Mouse (Mus musculus): ENCODE measurements around the gene D630045J12Rik. TPM values are rescaled to one million over a fixed set of nuclear protein-coding genes. Genes with fewer than 3 reads are reported as not detected.

The D630045J12Rik gene
- total and polyA plus RNA-seq, 2 experiments from 2014 or later, result 7.6 to 31.9 TPM

- 71% methylated on average over 5 of the region's 5 CpGs for WGBS
- ATAC-seq (no peak), DNase-seq (ENCODE audit: low spot score) (no peak)
- no peak overlapping the region for H3K4me3 ChIP-seq (ENCODE audit: low read length)
- 0 out of 2 replicates have a peak, but pooled peaks cover 10% of the 10 kb centered on the region for H3K4me1 ChIP-seq (ENCODE audit: insufficient read depth, low read length)
- TF ChIP-seq CTCF (IDR thresholded peaks at IDR 0.05; ENCODE audit: low read depth), result no peak
- no peaks in the 10 kb centered on the region for H3K9me3 ChIP-seq (ENCODE audit: low read length)
- H3K4me2 ChIP-seq (ENCODE audit: low read depth, low read length), result no peak overlapping the region
- H3K36me3 ChIP-seq (ENCODE audit: insufficient read depth, low read length), result no peaks in the 10 kb centered on the region
- no peak overlapping the region for H3K27ac ChIP-seq
- H3K9ac ChIP-seq (replicated peaks; ENCODE audit: low read length), result no peak overlapping the region
- no peaks in the 10 kb centered on the region for H3K27me3 ChIP-seq (ENCODE audit: insufficient read depth, low read length)
Observed at GRCm38 (mm10) chr6:38242833-38243232, 11.0 kb downstream of the D630045J12Rik start.

- H3K36me3 ChIP-seq (ENCODE audit: insufficient read depth, low read length), result no peaks in the 10 kb centered on the region
- ATAC-seq (no peak), DNase-seq (ENCODE audit: low spot score) (no peak)
- H3K9ac ChIP-seq (replicated peaks; ENCODE audit: low read length), result no peak overlapping the region
- WGBS, result 55% methylated on average over 8 of the region's 8 CpGs
- H3K4me1 ChIP-seq (ENCODE audit: insufficient read depth, low read length), result 0 out of 2 replicates have a peak, but pooled peaks cover 10% of the 10 kb centered on the region
- H3K27ac ChIP-seq, result no peak overlapping the region
- H3K4me2 ChIP-seq (ENCODE audit: low read depth, low read length), result no peak overlapping the region
- H3K9me3 ChIP-seq (ENCODE audit: low read length), result no peaks in the 10 kb centered on the region
- H3K4me3 ChIP-seq (ENCODE audit: low read length), result no peak overlapping the region
- H3K27me3 ChIP-seq (ENCODE audit: insufficient read depth, low read length), result no peaks in the 10 kb centered on the region
- no peak for TF ChIP-seq CTCF (IDR thresholded peaks at IDR 0.05; ENCODE audit: low read depth)
Observed at GRCm38 (mm10) chr6:38242295-38242830, 11.4 kb downstream of the D630045J12Rik start.

GRCm38 (mm10) chr6:38241508-38241907 is 12.3 kb downstream of the D630045J12Rik start:
- Histone ChIP-seq H3K9me3 (ENCODE audit: low read length) (no peaks in the 10 kb centered on the region), H3K9ac (replicated peaks; ENCODE audit: low read length) (no peak overlapping the region), H3K4me2 (ENCODE audit: low read depth, low read length) (no peak overlapping the region), H3K27ac (no peak overlapping the region), H3K4me3 (ENCODE audit: low read length) (no peak overlapping the region), H3K4me1 (ENCODE audit: insufficient read depth, low read length) (0 out of 2 replicates have a peak, but pooled peaks cover 10% of the 10 kb centered on the region), H3K36me3 (ENCODE audit: insufficient read depth, low read length) (no peaks in the 10 kb centered on the region), H3K27me3 (ENCODE audit: insufficient read depth, low read length) (no peaks in the 10 kb centered on the region)
- DNase-seq (ENCODE audit: low spot score) (no peak), ATAC-seq (no peak)
- WGBS, result 85% methylated on average over 4 of the region's 4 CpGs
- TF ChIP-seq CTCF (IDR thresholded peaks at IDR 0.05; ENCODE audit: low read depth), result no peak

- H3K9me3 ChIP-seq (ENCODE audit: low read length), result no peaks in the 10 kb centered on the region
- no peak for DNase-seq (ENCODE audit: low spot score)
- no peak overlapping the region for H3K4me2 ChIP-seq (ENCODE audit: low read depth, low read length)
- H3K9ac ChIP-seq (replicated peaks; ENCODE audit: low read length), result no peak overlapping the region
- WGBS, result 64% methylated on average over 5 of the region's 5 CpGs
- no peak for TF ChIP-seq CTCF (IDR thresholded peaks at IDR 0.05; ENCODE audit: low read depth)
- peak; percentile 14; the same call in 1 of the 2 replicates for ATAC-seq
- H3K27ac ChIP-seq, result no peak overlapping the region
- no peak overlapping the region for H3K4me3 ChIP-seq (ENCODE audit: low read length)
- H3K4me1 ChIP-seq (ENCODE audit: insufficient read depth, low read length), result 0 out of 2 replicates have a peak, but pooled peaks cover 10% of the 10 kb centered on the region
- H3K27me3 ChIP-seq (ENCODE audit: insufficient read depth, low read length), result no peaks in the 10 kb centered on the region
- H3K36me3 ChIP-seq (ENCODE audit: insufficient read depth, low read length), result no peaks in the 10 kb centered on the region
Observed at GRCm38 (mm10) chr6:38240618-38241017, 13.2 kb downstream of the D630045J12Rik start.

- no peak overlapping the region for H3K27ac ChIP-seq
- no peak overlapping the region for H3K4me3 ChIP-seq (ENCODE audit: low read length)
- WGBS, result 66% methylated on average over 4 of the region's 4 CpGs
- no peak overlapping the region for H3K9ac ChIP-seq (replicated peaks; ENCODE audit: low read length)
- DNase-seq (ENCODE audit: low spot score), result no peak
- ATAC-seq, result no peak
- H3K9me3 ChIP-seq (ENCODE audit: low read length), result no peaks in the 10 kb centered on the region
- H3K4me1 ChIP-seq (ENCODE audit: insufficient read depth, low read length), result 0 out of 2 replicates have a peak, but pooled peaks cover 10% of the 10 kb centered on the region
- no peaks in the 10 kb centered on the region for H3K36me3 ChIP-seq (ENCODE audit: insufficient read depth, low read length)
- no peaks in the 10 kb centered on the region for H3K27me3 ChIP-seq (ENCODE audit: insufficient read depth, low read length)
- no peak for TF ChIP-seq CTCF (IDR thresholded peaks at IDR 0.05; ENCODE audit: low read depth)
- no peak overlapping the region for H3K4me2 ChIP-seq (ENCODE audit: low read depth, low read length)
Observed at GRCm38 (mm10) chr6:38238382-38238781, 15.4 kb downstream of the D630045J12Rik start.

- ATAC-seq, result no peak
- Histone ChIP-seq H3K27ac (no peak overlapping the region), H3K4me2 (ENCODE audit: low read depth, low read length) (no peak overlapping the region), H3K27me3 (ENCODE audit: insufficient read depth, low read length) (no peaks in the 10 kb centered on the region), H3K9ac (replicated peaks; ENCODE audit: low read length) (no peak overlapping the region), H3K4me3 (ENCODE audit: low read length) (no peak overlapping the region), H3K9me3 (ENCODE audit: low read length) (no peaks in the 10 kb centered on the region), H3K36me3 (ENCODE audit: insufficient read depth, low read length) (no peaks in the 10 kb centered on the region), H3K4me1 (ENCODE audit: insufficient read depth, low read length) (no peaks in the 10 kb centered on the region)
- no peak for DNase-seq (ENCODE audit: low spot score)
- TF ChIP-seq CTCF (IDR thresholded peaks at IDR 0.05; ENCODE audit: low read depth), result no peak
- 82% methylated on average over 7 of the region's 7 CpGs for WGBS
Observed at GRCm38 (mm10) chr6:38235991-38236658, 17.7 kb downstream of the D630045J12Rik start.

- Histone ChIP-seq H3K27me3 (ENCODE audit: insufficient read depth, low read length) (no peaks in the 10 kb centered on the region), H3K9me3 (ENCODE audit: low read length) (no peaks in the 10 kb centered on the region), H3K9ac (replicated peaks; ENCODE audit: low read length) (no peak overlapping the region), H3K27ac (no peak overlapping the region), H3K36me3 (ENCODE audit: insufficient read depth, low read length) (no peaks in the 10 kb centered on the region), H3K4me2 (ENCODE audit: low read depth, low read length) (no peak overlapping the region), H3K4me3 (ENCODE audit: low read length) (no peak overlapping the region), H3K4me1 (ENCODE audit: insufficient read depth, low read length) (no peaks in the 10 kb centered on the region)
- no peak for DNase-seq (ENCODE audit: low spot score)
- WGBS, result 96% methylated on average over 3 of the region's 3 CpGs
- no peak for TF ChIP-seq CTCF (IDR thresholded peaks at IDR 0.05; ENCODE audit: low read depth)
- no peak for ATAC-seq
Observed at GRCm38 (mm10) chr6:38233803-38234202, 20.0 kb downstream of the D630045J12Rik start.

All from hindbrain, postnatal 0 days (tissue).